13 mouse cellular contexts compared by ENCODE assay signal in the genomic region with DNA sequence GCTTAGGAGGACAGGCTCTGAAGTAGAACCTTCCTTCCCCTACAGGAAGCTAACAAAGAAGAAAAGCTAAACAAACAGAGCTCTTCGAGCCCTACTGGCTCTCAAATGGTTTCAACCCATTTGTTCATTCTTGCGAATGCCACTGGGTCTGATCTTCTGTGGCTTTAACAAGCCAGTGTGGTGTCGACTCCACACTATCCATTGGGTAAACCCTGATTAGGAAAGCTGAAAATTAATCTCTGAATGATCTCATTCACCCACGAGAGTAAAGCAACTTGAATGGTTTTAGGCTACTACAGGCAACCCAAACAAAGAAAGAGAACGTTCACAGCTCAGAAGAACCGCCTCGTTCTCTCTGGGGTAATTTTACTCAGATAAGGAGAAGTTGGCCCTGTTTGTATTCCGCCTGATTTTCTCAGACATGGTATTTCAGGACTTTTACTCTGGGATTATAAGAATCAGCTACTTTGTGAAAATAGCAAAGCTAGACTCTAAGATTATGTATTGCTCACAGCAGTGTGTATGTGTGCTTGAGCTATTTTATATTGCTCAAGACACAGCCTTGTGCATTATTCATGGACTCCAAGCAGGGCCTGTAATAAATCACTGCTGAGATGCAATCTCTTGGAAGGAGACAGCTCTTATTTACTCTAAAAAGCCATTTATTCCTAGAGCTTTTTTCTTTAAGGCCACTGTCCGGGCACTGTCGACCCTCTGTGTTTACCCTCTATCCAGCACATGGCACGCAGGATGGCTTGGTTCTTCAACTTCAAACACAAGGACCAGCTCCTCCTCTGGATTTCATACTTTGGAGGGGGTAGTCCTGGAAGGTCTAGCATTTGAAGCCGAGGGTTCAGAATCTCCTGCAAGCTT. TPM values are rescaled to one million over a fixed set of nuclear protein-coding genes. Genes with fewer than 3 reads are reported as not detected.
DNase-seq lines count a peak whose midpoint lies in the region; ATAC-seq and TF ChIP-seq lines count a peak whose summit lies in the region.
"Had no signal": no experiment of that assay in that cellular context is flagged by ENCODE, and none has a peak within 500 bp of the region (broad histone marks: within the 10 kb centered on the region; RNA-seq: fewer than 3 reads in every experiment).

No protein-coding gene starts in this region.

- no peak overlapping the region for H3K4me3 ChIP-seq in kidney, embryonic 16.5 days (ENCODE audit: low read length)
- no peak overlapping the region for H3K4me3 ChIP-seq in forebrain, embryonic 14.5 days (ENCODE audit: low read depth, low read length)
- H3K4me3 ChIP-seq in hindbrain, postnatal 0 days (ENCODE audit: low read length), result no peak overlapping the region
- H3K4me3 ChIP-seq in neural tube, embryonic 12.5 days, result no peak overlapping the region
- H3K4me3 ChIP-seq: kidney, embryonic 15.5 days; limb, embryonic 13.5 days had no signal

- H3K9ac ChIP-seq in kidney, embryonic 16.5 days (replicated peaks; ENCODE audit: low read length), result no peak overlapping the region
- H3K9ac ChIP-seq in forebrain, embryonic 14.5 days (ENCODE audit: low read length), result no peak overlapping the region
- H3K9ac ChIP-seq in hindbrain, postnatal 0 days (replicated peaks; ENCODE audit: low read length), result no peak overlapping the region
- no peak overlapping the region for H3K9ac ChIP-seq in neural tube, embryonic 12.5 days
- H3K9ac ChIP-seq: kidney, embryonic 15.5 days; limb, embryonic 13.5 days had no signal

- no peaks in the 10 kb centered on the region for H3K4me1 ChIP-seq in kidney, embryonic 16.5 days (ENCODE audit: insufficient read depth, low read length)
- peaks cover 14% of the 10 kb centered on the region for H3K4me1 ChIP-seq in forebrain, embryonic 14.5 days (ENCODE audit: control insufficient read depth, insufficient read depth, low read length)
- H3K4me1 ChIP-seq in hindbrain, postnatal 0 days (ENCODE audit: insufficient read depth, low read length), result peaks cover 20% of the 10 kb centered on the region
- H3K4me1 ChIP-seq in neural tube, embryonic 12.5 days, result peaks cover 23% of the 10 kb centered on the region
- H3K4me1 ChIP-seq: kidney, embryonic 15.5 days; limb, embryonic 13.5 days had no signal

- H3K27me3 ChIP-seq in kidney, embryonic 16.5 days (ENCODE audit: insufficient read depth, low read length), result no peaks in the 10 kb centered on the region
- H3K27me3 ChIP-seq in forebrain, embryonic 14.5 days (replicated peaks; ENCODE audit: control insufficient read depth, insufficient read depth, low read length), result no peaks in the 10 kb centered on the region
- H3K27me3 ChIP-seq in hindbrain, postnatal 0 days (ENCODE audit: insufficient read depth, low read length), result no peaks in the 10 kb centered on the region
- H3K27me3 ChIP-seq in neural tube, embryonic 12.5 days (replicated peaks), result no peaks in the 10 kb centered on the region
- H3K27me3 ChIP-seq: kidney, embryonic 15.5 days; limb, embryonic 13.5 days had no signal

- no peak overlapping the region for H3K27ac ChIP-seq in kidney, embryonic 16.5 days (ENCODE audit: low read length)
- peak overlapping the region; percentile 46; the same call in 1 of the 2 replicates for H3K27ac ChIP-seq in forebrain, embryonic 14.5 days (ENCODE audit: low read depth, low read length)
- peak overlapping the region; percentile 65 for H3K27ac ChIP-seq in hindbrain, postnatal 0 days
- H3K27ac ChIP-seq in neural tube, embryonic 12.5 days, result peak overlapping the region; percentile 34; the same call in 1 of the 2 replicates
- H3K27ac ChIP-seq: kidney, embryonic 15.5 days; limb, embryonic 13.5 days had no signal

- no peaks in the 10 kb centered on the region for H3K9me3 ChIP-seq in kidney, embryonic 16.5 days (ENCODE audit: low read length)
- H3K9me3 ChIP-seq in forebrain, embryonic 14.5 days (replicated peaks; ENCODE audit: control insufficient read depth, low read length), result no peaks in the 10 kb centered on the region
- no peaks in the 10 kb centered on the region for H3K9me3 ChIP-seq in hindbrain, postnatal 0 days (ENCODE audit: low read length)
- no peaks in the 10 kb centered on the region for H3K9me3 ChIP-seq in neural tube, embryonic 12.5 days
- H3K9me3 ChIP-seq: kidney, embryonic 15.5 days; limb, embryonic 13.5 days had no signal

- DNase-seq in kidney, adult 9 months, result no peak
- peak; percentile 16 for DNase-seq in forebrain, embryonic 14.5 days (ENCODE audit: low spot score)
- DNase-seq in hindbrain, postnatal 0 days (ENCODE audit: low spot score), result peak; percentile 43
- DNase-seq in adrenal gland, postnatal 36 days, result no peak
- no peak for DNase-seq in spleen, postnatal 36 days (ENCODE audit: low spot score in 2 of 2)
- DNase-seq: heart, postnatal 4 days; lung, postnatal 10 days; right cerebral cortex, postnatal 25 days had no signal

- H3K36me3 ChIP-seq in kidney, embryonic 16.5 days (ENCODE audit: insufficient read depth, low read length), result no peaks in the 10 kb centered on the region
- no peaks in the 10 kb centered on the region for H3K36me3 ChIP-seq in forebrain, embryonic 14.5 days (ENCODE audit: control insufficient read depth, insufficient read depth, low read length)
- no peaks in the 10 kb centered on the region for H3K36me3 ChIP-seq in hindbrain, postnatal 0 days (ENCODE audit: insufficient read depth, low read length)
- H3K36me3 ChIP-seq in neural tube, embryonic 12.5 days, result no peaks in the 10 kb centered on the region
- H3K36me3 ChIP-seq: kidney, embryonic 15.5 days; limb, embryonic 13.5 days had no signal

- H3K4me2 ChIP-seq in kidney, embryonic 16.5 days (replicated peaks; ENCODE audit: low read depth, low read length), result no peak overlapping the region
- H3K4me2 ChIP-seq in forebrain, embryonic 14.5 days (ENCODE audit: low read length), result no peak overlapping the region
- H3K4me2 ChIP-seq in hindbrain, postnatal 0 days (ENCODE audit: low read depth, low read length), result no peak overlapping the region
- H3K4me2 ChIP-seq in neural tube, embryonic 12.5 days (replicated peaks), result peak overlapping the region; percentile 24
- H3K4me2 ChIP-seq: kidney, embryonic 15.5 days; limb, embryonic 13.5 days had no signal

- 0 out of 2 replicates have a peak, but pooled peaks have one; percentile 67 for ATAC-seq in kidney, embryonic 16.5 days (ENCODE audit: low FRiP score, low TSS enrichment)
- peak; percentile 54; the same call in 1 of the 2 replicates for ATAC-seq in forebrain, embryonic 14.5 days
- peak; percentile 45 for ATAC-seq in hindbrain, postnatal 0 days
- ATAC-seq in neural tube, embryonic 12.5 days (ENCODE audit: low FRiP score, low read depth), result peak; percentile 84
- ATAC-seq in granulocyte monocyte progenitor cell, adult 5-6 weeks (replicated peaks; ENCODE audit: poor library complexity, severe bottlenecking), result no peak

- 61% methylated on average over 12 of the region's 12 CpGs for WGBS in kidney, embryonic 16.5 days
- 30% methylated on average over 12 of the region's 12 CpGs for WGBS in forebrain, embryonic 14.5 days
- 29% methylated on average over 12 of the region's 12 CpGs for WGBS in hindbrain, postnatal 0 days
- 26% methylated on average over 12 of the region's 12 CpGs for WGBS in neural tube, embryonic 12.5 days

- TF ChIP-seq CTCF in hindbrain, postnatal 0 days (IDR thresholded peaks at IDR 0.05; ENCODE audit: low read depth), result no peak

RNA-seq across cellular contexts. Expression of gene Rtn1, which starts 43.4 kb away (rescaled TPM):
- polyA plus RNA-seq in kidney, embryonic 16.5 days (2015; fragmentation: Nextera tagmentation; extraction: Ambion mirVana), result 9.4 and 15.4 TPM in 2 replicates
- 1,321 and 1,816 TPM in 2 replicates for polyA plus RNA-seq in forebrain, embryonic 14.5 days (2014; fragmentation: Nextera tagmentation; extraction: Ambion mirVana)
- 1,721 and 1,894 TPM in 2 replicates for total RNA-seq in hindbrain, postnatal 0 days (2014; rRNA removed)
- 3,263 and 3,445 TPM in 2 replicates for polyA plus RNA-seq in hindbrain, postnatal 0 days (2015; fragmentation: Nextera tagmentation; extraction: Ambion mirVana)
- 999 and 1,030 TPM in 2 replicates for polyA plus RNA-seq in neural tube, embryonic 12.5 days (2016; fragmentation: Nextera tagmentation; extraction: Ambion mirVana)
- total RNA-seq in adrenal gland, postnatal 36 days (2021), result 10 to 100 TPM; 17.5 to 17.7 TPM
- not detected in 2 replicates for total RNA-seq in granulocyte monocyte progenitor cell, adult 5-6 weeks (2014; fragmentation: Nextera tagmentation)
- not detected in 2 replicates for total RNA-seq in granulocyte monocyte progenitor cell, adult 5-6 weeks (2017)

Comparison
In these comparisons a context has a peak if more than half of its experiments do, and no peak if none do; other contexts are left out.
1. DNase-seq: peak in forebrain, embryonic 14.5 days (single experiment) and hindbrain, postnatal 0 days (single experiment); none in kidney, adult 9 months (single experiment), adrenal gland, postnatal 36 days (0 of 2) and spleen, postnatal 36 days (0 of 2).
2. RNA of gene Rtn1, which starts 43.4 kb away (polyA plus RNA-seq): 3,263 to 3,445 TPM in hindbrain, postnatal 0 days, 1,321 to 1,816 TPM in forebrain, embryonic 14.5 days and 999 to 1,030 TPM in neural tube, embryonic 12.5 days; 9.4 to 15.4 TPM in kidney, embryonic 16.5 days; every median in the first group is over 10 times any median in the second.